Mouse (Mus musculus): ENCODE data around the gene Gnb1.
"Not testable (repeated sequence)": the region's sequence is repeated elsewhere in the genome, so short reads cannot be mapped to it uniquely, and the experiment has no call there.

The Gnb1 gene

GRCm38 (mm10) chr4:155490990-155491504, at the start of gene Gnb1:
TSS of gene Gnb1 (plus strand) at chr4:155491361.
- DNase-seq (ENCODE audit: low spot score), result peak; percentile 94

GRCm38 (mm10) chr4:155442808-155443207, 48.4 kb upstream of the Gnb1 start:
- no peak for DNase-seq (ENCODE audit: low spot score)

GRCm38 (mm10) chr4:155451597-155451996, 39.6 kb upstream of the Gnb1 start:
- DNase-seq (ENCODE audit: low spot score), result no peak

- DNase-seq (ENCODE audit: low spot score), result no peak
These were observed 32.6 kb upstream of the Gnb1 start for GRCm38 (mm10) chr4:155458575-155458974.

- no peak for DNase-seq (ENCODE audit: low spot score)
These were observed 28.1 kb upstream of the Gnb1 start for GRCm38 (mm10) chr4:155463050-155463449.

GRCm38 (mm10) chr4:155463611-155464010, 27.6 kb upstream of the Gnb1 start:
- DNase-seq (ENCODE audit: low spot score), result no peak

- no peak for DNase-seq (ENCODE audit: low spot score)
These were observed 27.1 kb upstream of the Gnb1 start for GRCm38 (mm10) chr4:155464061-155464460.

GRCm38 (mm10) chr4:155465607-155466006, 25.6 kb upstream of the Gnb1 start:
- DNase-seq (ENCODE audit: low spot score), result no peak

GRCm38 (mm10) chr4:155466080-155466479, 25.1 kb upstream of the Gnb1 start:
- no peak for DNase-seq (ENCODE audit: low spot score)

GRCm38 (mm10) chr4:155467237-155468010, 23.7 kb upstream of the Gnb1 start:
- DNase-seq (ENCODE audit: low spot score), result no peak

- peak; percentile 56 for DNase-seq (ENCODE audit: low spot score)
These were observed 22.2 kb upstream of the Gnb1 start, which contains the start of gene Tmem52 for GRCm38 (mm10) chr4:155468952-155469351. TSS of gene Tmem52 (plus strand) at chr4:155469114.

- no peak for DNase-seq (ENCODE audit: low spot score)
These were observed 21.4 kb upstream of the Gnb1 start for GRCm38 (mm10) chr4:155469590-155470262.

- DNase-seq (ENCODE audit: low spot score), result no peak
These were observed 20.8 kb upstream of the Gnb1 start for GRCm38 (mm10) chr4:155470263-155470953.

GRCm38 (mm10) chr4:155470997-155471396, 20.2 kb upstream of the Gnb1 start:
- DNase-seq (ENCODE audit: low spot score), result no peak

GRCm38 (mm10) chr4:155471406-155471805, 19.8 kb upstream of the Gnb1 start:
- no peak for DNase-seq (ENCODE audit: low spot score)

- no peak for DNase-seq (ENCODE audit: low spot score)
These were observed 18.4 kb upstream of the Gnb1 start for GRCm38 (mm10) chr4:155472716-155473290.

- no peak for DNase-seq (ENCODE audit: low spot score)
These were observed 17.8 kb upstream of the Gnb1 start for GRCm38 (mm10) chr4:155473319-155473718.

- DNase-seq (ENCODE audit: low spot score), result not testable (repeated sequence)
These were observed 17.4 kb upstream of the Gnb1 start for GRCm38 (mm10) chr4:155473796-155474195.

GRCm38 (mm10) chr4:155481381-155482124, 9.6 kb upstream of the Gnb1 start:
- DNase-seq (ENCODE audit: low spot score), result peak; percentile 80

- DNase-seq (ENCODE audit: low spot score), result no peak
These were observed 9.1 kb upstream of the Gnb1 start for GRCm38 (mm10) chr4:155482125-155482480.

GRCm38 (mm10) chr4:155482733-155483540, 8.2 kb upstream of the Gnb1 start:
- no peak for DNase-seq (ENCODE audit: low spot score)

All from lung, postnatal 25 days (tissue).